14 mouse cellular contexts compared by ENCODE assay signal in genomic region chr6:80577227-80577626, GRCm38 (mm10).
"Had no signal": no experiment of that assay in that cellular context is flagged by ENCODE, and none has a peak within 500 bp of the region (broad histone marks: within the 10 kb centered on the region; RNA-seq: fewer than 3 reads in every experiment).

No protein-coding gene starts in this region.

- ATAC-seq: midbrain, embryonic 16.5 days had no signal

- DNase-seq: lung, adult 18-20 months; lung, embryonic 14.5 days; lung, postnatal 10 days; lung, postnatal 4 days; midbrain, embryonic 14.5 days; retina, postnatal 1 day; right cerebral cortex, adult 18-20 months; right cerebral cortex, postnatal 25 days; right cerebral cortex, postnatal 4 days; spleen, adult 18-20 months; thymus, adult 18-20 months; thymus, postnatal 14 days; thymus, postnatal 36 days had no signal
